Mouse (Mus musculus) limb, embryonic 14.5 days (tissue): ENCODE results near the gene Plekha3. TPM values are rescaled to one million over a fixed set of nuclear protein-coding genes. Genes with fewer than 3 reads are reported as not detected.
A peak's percentile ranks its signal among the peaks of the same experiment; 100 is the strongest.

ENCODE experiments used
- ATAC-seq: fragments of 200-750 bp; cut with Nextera tagmentation; 2 replicates; pipeline ENCODE4 v1.8.0; 2017; ENCODE audit warnings: low read depth, moderate number of reproducible peaks, moderate TSS enrichment; ENCODE audit not compliant: low FRiP score
- DNase-seq: peaks from one replicate; pipeline ENCODE4 v3.0.0-alpha.2; 2015; ENCODE audit warnings: low spot score
- H3K27ac ChIP-seq: fragments of 300-500 bp; sonication (generic); replicated peaks from 2 replicates; pipeline ENCODE4 v1.5.1; 2014; ENCODE audit warnings: low read depth, mild to moderate bottlenecking, low read length, moderate library complexity, mixed read lengths
- H3K27me3 ChIP-seq: fragments of 300-500 bp; sonication (generic); 2 replicates; pipeline ENCODE4 v1.6.1; 2014; ENCODE audit warnings: low read length, mixed read lengths; ENCODE audit not compliant: control insufficient read depth, insufficient read depth
- H3K36me3 ChIP-seq: fragments of 300-500 bp; sonication (generic); 2 replicates; pipeline ENCODE4 v1.6.1; 2014; ENCODE audit warnings: mild to moderate bottlenecking, low read length, moderate library complexity, mixed read lengths; ENCODE audit not compliant: control insufficient read depth, insufficient read depth
- H3K4me1 ChIP-seq: fragments of 300-500 bp; sonication (generic); 2 replicates; pipeline ENCODE4 v1.6.1; 2014; ENCODE audit warnings: antibody characterized with exemption, low read length, mixed read lengths; ENCODE audit not compliant: control insufficient read depth, insufficient read depth
- H3K4me2 ChIP-seq: fragments of 300-500 bp; sonication (generic); replicated peaks from 2 replicates; pipeline ENCODE4 v1.6.1; 2014; ENCODE audit warnings: low read depth, mild to moderate bottlenecking, low read length, moderate library complexity; ENCODE audit not compliant: severe bottlenecking
- H3K4me3 ChIP-seq: fragments of 300-500 bp; sonication (generic); replicated peaks from 2 replicates; pipeline ENCODE4 v1.5.1; 2014; ENCODE audit warnings: low read length
- H3K9ac ChIP-seq: fragments of 300-500 bp; sonication (generic); 2 replicates; pipeline ENCODE4 v1.6.1; 2014; ENCODE audit warnings: mild to moderate bottlenecking, low read depth, low read length, moderate library complexity; ENCODE audit not compliant: severe bottlenecking
- H3K9me3 ChIP-seq: fragments of 300-500 bp; sonication (generic); 2 replicates; pipeline ENCODE4 v1.6.1; 2016; ENCODE audit warnings: low read length; ENCODE audit not compliant: control insufficient read depth
- POLR2A ChIP-seq: fragments of 200-500 bp; IDR thresholded peaks from 2 replicates; pipeline ENCODE4 v1.8.0; 2012; ENCODE audit warnings: inconsistent platforms, mild to moderate bottlenecking, moderate library complexity, borderline replicate concordance; ENCODE audit not compliant: insufficient read depth, insufficient read length; ENCODE audit errors: extremely low read depth
- WGBS: fragments of 180-500 bp; shearing (Covaris S2); extraction: QIAGEN DNeasy Blood & Tissue Kit; methylation state at CpG from one replicate; pipeline ENCODE4 v1.1.7; 2014; 5-methylcytosine and 5-hydroxymethylcytosine counted together
- polyA plus RNA-seq, 2 experiments: library from polyadenylated mRNA; depleted of rRNA in 1 of 2; stranded (reverse) in 1 of 2; unstranded in 1 of 2; fragments of >200 nt; fragmentation: Nextera tagmentation in 1 of 2; extraction: Ambion mirVana in 1 of 2; gene quantifications; 2 replicates each; pipeline versions ENCODE4 v1.2.1 to v1.2.3; 2012 to 2014

The Plekha3 gene
- polyA plus RNA-seq, 2 experiments, result 14.5 to 17.8 TPM

GRCm38 (mm10) chr2:76647883-76648570 is 27.1 kb upstream of the Plekha3 start, which contains the start of the genes Prkra and Pjvk:
Gene Prkra, minus strand, starts transcription at chr2:76648015.
Gene Pjvk, plus strand, starts transcription at chr2:76648476.
- WGBS, result 0% methylated on average over 35 of the region's 42 CpGs
- ATAC-seq, result peak; percentile 96
- Histone ChIP-seq H3K4me1 (peaks cover 11% of the 10 kb centered on the region), H3K36me3 (peaks cover 6% of the 10 kb centered on the region; the same call in 1 of the 2 replicates), H3K27me3 (no peaks in the 10 kb centered on the region), H3K9me3 (no peaks in the 10 kb centered on the region), H3K27ac (peak within 1 kb of the TSS; percentile 85), H3K4me3 (peak within 1 kb of the TSS; percentile 83), H3K4me2 (peak within 1 kb of the TSS; percentile 64), H3K9ac (peak within 1 kb of the TSS; percentile 85)
- peak; percentile 97 for DNase-seq
- peak; percentile 91; the same call in 1 of the 2 replicates for TF ChIP-seq POLR2A

DNA sequence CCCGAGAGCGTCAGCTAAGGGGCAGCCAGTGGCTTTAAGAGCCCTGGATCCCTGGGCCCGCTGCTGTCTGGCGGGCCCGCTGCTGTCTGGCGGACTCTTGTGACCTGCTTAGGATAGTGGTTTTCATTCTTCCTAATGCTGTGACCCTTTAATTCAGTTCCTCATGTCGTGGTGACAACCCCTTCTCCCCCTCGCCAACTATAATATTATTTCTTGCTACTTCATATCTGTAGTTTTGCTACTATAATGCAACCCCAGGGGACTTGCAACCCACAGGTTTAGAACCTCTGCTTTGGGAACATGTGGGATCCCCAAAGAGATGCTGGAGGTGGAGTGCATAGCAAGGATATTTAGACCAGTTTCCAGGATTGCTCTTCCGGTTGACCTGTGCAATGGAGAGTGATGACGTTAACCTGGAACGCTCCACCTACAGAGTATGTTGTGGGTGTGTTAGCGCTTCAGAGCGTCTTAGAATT is 26.4 kb upstream of the Plekha3 start:
- peak; percentile 25; the same call in 1 of the 2 replicates for ATAC-seq
- Histone ChIP-seq H3K4me1 (peaks cover 11% of the 10 kb centered on the region), H3K27me3 (no peaks in the 10 kb centered on the region), H3K36me3 (no peaks in the 10 kb centered on the region), H3K4me2 (peak overlapping the region; percentile 64), H3K27ac (peak overlapping the region; percentile 85), H3K9me3 (no peaks in the 10 kb centered on the region), H3K9ac (peak overlapping the region; percentile 85), H3K4me3 (peak overlapping the region; percentile 83)
- TF ChIP-seq POLR2A, result no peak
- 36% methylated on average over 13 of the region's 13 CpGs for WGBS
- DNase-seq, result no peak

GRCm38 (mm10) chr2:76653070-76653469 is 22.0 kb upstream of the Plekha3 start:
- WGBS, result 91% methylated on average over 4 of the region's 4 CpGs
- no peaks in the 10 kb centered on the region for H3K9me3 ChIP-seq
- H3K9ac ChIP-seq, result no peak overlapping the region
- peaks cover 5% of the 10 kb centered on the region for H3K4me1 ChIP-seq
- no peaks in the 10 kb centered on the region for H3K27me3 ChIP-seq
- H3K27ac ChIP-seq, result no peak overlapping the region
- no peak for TF ChIP-seq POLR2A
- H3K4me2 ChIP-seq, result no peak overlapping the region
- DNase-seq, result no peak
- no peak for ATAC-seq
- no peak overlapping the region for H3K4me3 ChIP-seq
- H3K36me3 ChIP-seq, result no peaks in the 10 kb centered on the region

- WGBS, result 75% methylated on average over 5 of the region's 5 CpGs
- H3K36me3 ChIP-seq, result no peaks in the 10 kb centered on the region
- H3K4me1 ChIP-seq, result peaks cover 4% of the 10 kb centered on the region; the same call in 1 of the 2 replicates
- no peaks in the 10 kb centered on the region for H3K9me3 ChIP-seq
- no peaks in the 10 kb centered on the region for H3K27me3 ChIP-seq
- no peak for ATAC-seq
- no peak overlapping the region for H3K4me2 ChIP-seq
- TF ChIP-seq POLR2A, result no peak
- no peak overlapping the region for H3K27ac ChIP-seq
- no peak overlapping the region for H3K9ac ChIP-seq
- H3K4me3 ChIP-seq, result no peak overlapping the region
- DNase-seq, result no peak
Observed at GRCm38 (mm10) chr2:76654646-76655045, 20.4 kb upstream of the Plekha3 start.

- no peak overlapping the region for H3K4me2 ChIP-seq
- TF ChIP-seq POLR2A, result no peak
- no peaks in the 10 kb centered on the region for H3K27me3 ChIP-seq
- no peaks in the 10 kb centered on the region for H3K36me3 ChIP-seq
- H3K27ac ChIP-seq, result no peak overlapping the region
- ATAC-seq, result no peak
- 77% methylated on average over 3 of the region's 3 CpGs for WGBS
- no peak overlapping the region for H3K4me3 ChIP-seq
- H3K4me1 ChIP-seq, result peaks cover 4% of the 10 kb centered on the region; the same call in 1 of the 2 replicates
- H3K9ac ChIP-seq, result no peak overlapping the region
- no peak for DNase-seq
- no peaks in the 10 kb centered on the region for H3K9me3 ChIP-seq
Observed at GRCm38 (mm10) chr2:76655444-76655843, 19.6 kb upstream of the Plekha3 start.
